Mouse (Mus musculus) spleen, postnatal 14 days (tissue): ENCODE data around the gene Kctd19.

Experiments used
- DNase-seq, 2 experiments: peaks; one replicate each; pipeline ENCODE4 v3.0.0; 2021 to 2022; ENCODE audit warnings: low spot score in 2 of 2

The Kctd19 gene

DNA sequence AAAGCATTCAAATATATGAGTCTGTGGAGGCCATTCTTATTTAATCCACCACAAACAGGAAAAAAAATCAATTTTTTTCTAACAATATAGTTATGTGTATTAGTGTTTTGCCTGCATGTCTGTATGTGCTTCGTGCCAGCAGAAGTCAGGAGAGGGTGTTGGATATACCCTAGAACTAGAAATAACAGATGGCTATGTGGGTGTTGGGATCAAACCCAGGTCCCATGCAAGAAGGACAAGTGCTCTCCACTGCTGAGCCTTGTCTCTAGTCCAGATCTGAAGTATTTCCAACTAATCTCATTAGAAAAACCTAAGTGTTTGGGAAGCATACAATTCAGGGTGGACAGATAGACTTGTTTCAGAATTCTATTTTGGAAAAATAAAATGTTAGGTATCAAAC, 8.7 kb upstream of the Kctd19 start:
- no peak for DNase-seq

DNA sequence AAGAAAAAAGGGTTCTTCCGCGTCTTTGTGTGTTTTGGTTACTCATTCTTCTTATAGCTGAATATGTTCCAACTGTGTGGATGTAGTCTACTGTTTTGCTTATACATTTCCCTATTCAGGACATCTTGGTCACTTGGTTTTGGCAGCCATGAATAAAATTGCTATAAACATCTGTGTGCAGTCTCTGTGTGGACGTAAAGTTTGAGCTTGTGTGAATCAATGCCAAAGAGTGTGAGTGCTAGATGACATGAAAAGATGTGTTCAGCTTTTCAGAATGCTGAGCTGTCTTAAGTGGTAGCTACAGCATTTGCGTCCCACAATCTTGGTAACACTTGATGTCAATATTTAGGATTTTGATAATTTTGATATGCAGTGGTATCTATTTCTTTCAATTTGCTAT, 6.5 kb upstream of the Kctd19 start:
- DNase-seq: no peak

DNA sequence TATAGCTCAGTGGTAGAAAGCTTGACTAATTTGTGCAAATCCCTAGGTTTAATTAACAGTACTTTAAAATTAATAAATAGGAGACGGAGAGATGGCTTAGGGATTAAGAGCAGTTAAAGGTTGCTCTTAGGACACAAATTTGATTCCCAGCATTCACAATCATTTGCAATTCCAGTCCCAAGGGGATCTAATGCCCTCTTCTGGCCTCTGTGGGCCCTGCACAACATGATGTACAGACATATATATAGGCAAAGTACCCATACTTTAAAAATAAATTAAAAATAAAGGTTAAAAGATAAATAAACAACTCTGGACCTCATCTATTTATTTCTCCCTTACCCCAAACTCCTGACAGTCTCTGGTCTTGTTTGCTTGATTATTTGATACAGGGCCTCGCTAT, 5.7 kb upstream of the Kctd19 start:
- DNase-seq: no peak

DNA sequence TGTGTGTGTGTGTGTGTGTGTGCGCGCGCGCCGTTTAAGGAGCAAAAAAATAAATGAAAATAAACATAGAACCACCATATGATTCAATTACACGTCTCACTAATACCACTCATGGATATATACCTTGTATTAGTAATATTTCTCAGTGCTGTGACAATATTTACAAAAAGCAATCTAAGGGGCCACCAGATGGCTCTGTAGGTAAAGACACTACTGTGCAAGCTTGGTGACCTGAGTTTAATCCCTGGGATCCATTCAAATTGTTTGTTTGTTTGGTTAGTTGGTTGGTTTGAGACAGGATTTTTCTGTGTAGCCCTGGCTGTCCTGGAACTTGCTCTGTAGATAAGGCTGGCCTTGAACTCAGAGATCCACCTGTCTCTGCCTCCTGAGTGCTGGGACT, 3.4 kb downstream of the Kctd19 start:
- DNase-seq: no peak

DNA sequence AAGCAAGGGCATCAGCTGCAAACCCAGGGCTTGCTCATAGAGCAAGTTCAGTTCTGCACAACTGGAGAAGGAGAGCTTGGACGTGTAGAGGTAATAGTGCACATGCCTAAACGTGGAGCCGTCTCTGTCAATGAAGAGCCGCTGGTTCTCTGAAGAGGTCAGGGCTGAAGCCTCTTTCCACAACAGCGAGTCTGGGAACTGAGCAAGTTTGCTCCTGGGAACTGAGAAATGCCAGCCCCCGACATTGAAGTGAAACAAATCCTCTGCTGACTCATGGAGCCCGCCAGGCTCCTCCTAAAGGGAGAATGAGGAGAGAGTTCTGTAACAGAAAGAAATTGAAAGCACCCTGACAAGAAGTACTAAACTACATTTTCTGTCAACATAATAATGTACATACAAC, 5.0 kb downstream of the Kctd19 start:
- DNase-seq: no peak

DNA sequence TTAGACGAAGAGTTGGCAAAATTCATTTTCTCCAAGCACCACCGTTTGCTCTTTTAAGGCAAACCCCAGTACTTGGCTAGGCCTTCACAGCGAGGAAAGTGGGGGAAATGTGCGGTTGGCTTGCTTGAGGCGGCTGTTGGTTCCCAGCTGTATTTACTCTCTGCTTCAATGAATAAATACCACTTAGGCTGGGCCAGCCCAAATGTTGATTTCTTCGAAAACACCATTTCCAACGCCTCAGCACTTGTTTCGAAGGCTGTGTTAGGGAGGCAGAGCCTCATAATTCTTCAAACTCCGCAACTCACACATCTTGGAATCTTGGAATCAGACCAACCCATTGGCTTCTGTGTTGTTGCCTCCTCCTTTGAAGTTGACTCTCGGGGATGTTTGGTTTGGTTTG, 6.9 kb downstream of the Kctd19 start:
- no peak for DNase-seq

DNA sequence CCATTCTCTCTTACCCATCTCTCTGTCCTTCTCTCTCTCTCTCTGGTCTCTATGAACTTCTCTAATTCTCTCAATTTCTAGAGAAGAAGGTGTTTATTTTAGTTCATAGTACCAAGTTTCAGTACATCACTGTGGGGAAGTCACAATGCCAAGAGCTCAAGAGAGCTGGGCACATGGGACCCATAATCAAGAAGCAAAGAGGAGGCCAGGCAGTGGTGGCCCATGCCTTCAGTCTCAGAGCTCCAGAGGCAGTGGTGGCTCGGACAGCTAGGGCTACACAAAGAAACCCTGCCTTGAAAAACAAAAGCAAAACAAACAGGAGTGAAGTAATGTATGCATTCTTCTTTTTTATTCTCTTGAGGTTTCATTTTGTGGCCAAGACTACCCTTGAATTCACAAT, 8.8 kb downstream of the Kctd19 start:
- DNase-seq: no peak

DNA sequence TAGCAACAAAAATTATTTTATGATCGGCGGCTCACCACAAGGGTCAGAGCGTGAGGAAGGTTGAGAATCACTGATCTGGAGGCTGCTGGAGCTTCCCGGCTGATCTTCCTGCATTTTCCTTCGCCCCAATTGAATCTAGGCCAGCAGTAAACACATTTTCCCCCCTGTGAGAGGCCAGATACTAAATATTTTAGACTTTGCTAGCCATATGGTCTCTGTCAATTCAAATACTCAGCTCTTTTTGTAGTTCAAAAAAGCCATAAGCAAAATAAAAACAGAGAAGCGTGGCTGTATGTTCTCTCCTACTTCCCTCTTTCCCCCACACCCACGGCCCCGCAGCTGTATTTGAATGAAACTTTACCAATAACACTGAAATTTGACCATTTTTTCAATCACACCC, 9.8 kb downstream of the Kctd19 start:
- no peak for DNase-seq

DNA sequence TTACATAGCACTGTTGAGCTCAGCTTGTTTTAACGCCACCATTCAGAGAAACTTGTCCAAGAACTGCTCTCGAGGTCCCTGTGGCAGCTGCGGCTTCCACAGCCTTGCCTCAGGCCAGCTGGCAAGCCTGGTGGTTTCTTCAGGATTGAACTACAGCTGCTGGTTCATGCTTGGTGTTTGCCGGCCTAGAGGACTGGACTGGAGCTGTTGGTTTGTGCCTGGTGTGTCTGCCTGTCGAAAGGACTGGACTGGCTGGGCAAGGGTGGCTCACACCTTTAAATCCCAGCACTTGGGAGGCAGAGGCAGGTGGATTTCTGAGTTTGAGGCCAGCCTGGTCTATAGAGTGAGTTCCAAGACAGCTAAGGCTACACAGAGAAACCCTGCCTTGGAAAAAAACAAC, 13.3 kb downstream of the Kctd19 start:
- no peak for DNase-seq

DNA sequence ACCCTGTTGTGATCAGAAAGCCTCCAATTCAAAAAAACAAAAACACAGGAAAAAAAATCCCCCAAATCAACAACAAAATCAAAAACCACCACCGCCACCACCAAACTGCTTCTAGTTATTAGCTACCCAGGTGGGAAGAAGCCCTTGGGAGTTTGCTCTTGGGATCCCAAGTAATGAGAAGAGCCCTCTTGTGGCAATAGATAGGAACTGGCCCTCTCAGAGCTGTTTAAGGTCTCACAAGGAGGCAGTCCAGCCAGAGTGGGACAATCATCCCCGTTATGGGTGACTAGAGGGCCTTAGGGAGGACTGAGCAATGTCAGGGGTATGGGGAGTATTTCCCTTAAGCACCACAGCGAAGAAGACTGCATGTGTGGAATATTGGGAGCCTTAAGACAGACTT, 15.6 kb downstream of the Kctd19 start:
- DNase-seq: peak in 1 of 2 experiments; percentile 19

DNA sequence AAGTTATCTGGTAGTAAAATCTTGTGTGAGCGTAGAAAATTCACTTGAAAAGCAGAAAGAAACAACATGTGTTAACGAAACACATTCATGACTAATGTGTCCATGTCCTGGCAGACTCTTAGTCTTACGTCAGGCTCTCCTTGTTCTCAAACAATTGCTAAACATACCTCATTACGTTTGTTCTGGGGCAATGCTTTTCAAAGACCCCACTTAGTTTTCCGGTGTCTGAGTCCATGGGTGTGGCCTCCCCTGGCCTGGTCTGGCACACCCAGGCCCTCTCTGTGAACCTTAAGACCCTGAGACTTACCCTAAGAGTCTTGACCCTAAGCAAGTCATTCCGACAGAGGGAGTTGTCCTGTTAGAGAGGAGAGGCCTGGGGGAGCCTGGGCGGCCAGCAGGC, 19.4 kb downstream of the Kctd19 start:
- no peak for DNase-seq

DNA sequence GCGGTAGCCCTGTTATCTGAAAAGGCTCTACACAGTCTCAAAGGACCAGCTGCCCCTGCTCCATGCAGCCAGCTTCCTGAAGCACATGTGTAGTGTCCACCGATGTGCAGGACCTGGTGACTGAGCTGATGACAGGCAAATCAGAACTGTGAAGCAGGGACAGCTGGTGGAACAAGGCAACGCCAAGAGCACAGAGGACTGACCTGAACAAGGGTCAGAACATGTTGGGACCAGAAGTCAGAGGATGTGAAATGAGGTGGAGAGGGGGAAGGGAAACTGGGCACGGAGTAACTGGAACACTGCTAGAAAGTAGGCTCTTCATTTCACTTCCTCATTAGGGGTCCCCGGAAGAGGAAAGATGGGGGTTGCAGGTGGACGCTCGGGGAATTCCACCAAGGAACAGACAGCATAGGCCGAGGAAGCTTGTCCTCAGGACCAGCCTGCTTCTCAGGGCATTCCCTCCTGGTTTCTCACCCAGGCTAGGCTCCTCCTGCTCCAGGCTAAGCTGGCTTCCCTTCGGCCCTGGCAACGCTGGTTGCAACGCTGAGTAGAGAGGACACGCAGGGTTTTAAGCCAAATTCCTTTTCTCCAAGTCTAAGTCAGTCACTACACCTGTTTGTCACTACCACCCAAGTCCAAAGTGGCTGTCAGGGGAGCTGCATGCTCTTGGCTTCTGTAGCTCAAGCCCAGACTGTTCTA, 20.1 kb downstream of the Kctd19 start:
- DNase-seq: no peak

DNA sequence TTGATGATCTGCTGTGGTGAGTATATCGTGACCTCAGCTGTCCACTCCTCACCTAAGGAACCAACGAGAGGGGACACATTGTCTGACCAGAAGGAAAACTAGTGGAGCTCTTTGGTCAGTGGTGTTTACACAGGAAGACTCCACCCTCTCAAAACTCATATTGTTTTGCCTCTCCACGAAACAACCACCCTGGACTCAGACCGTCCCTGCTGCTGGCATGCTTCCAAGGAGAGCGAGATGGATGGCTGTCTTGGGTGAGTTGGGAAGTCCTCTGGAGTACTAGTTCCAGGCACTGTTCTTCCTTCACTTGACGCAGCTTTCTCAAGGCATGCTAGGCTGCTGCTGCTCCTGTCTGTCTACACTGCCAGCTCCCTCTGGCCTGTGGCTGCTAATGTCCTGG, 24.2 kb downstream of the Kctd19 start:
- DNase-seq: no peak

DNA sequence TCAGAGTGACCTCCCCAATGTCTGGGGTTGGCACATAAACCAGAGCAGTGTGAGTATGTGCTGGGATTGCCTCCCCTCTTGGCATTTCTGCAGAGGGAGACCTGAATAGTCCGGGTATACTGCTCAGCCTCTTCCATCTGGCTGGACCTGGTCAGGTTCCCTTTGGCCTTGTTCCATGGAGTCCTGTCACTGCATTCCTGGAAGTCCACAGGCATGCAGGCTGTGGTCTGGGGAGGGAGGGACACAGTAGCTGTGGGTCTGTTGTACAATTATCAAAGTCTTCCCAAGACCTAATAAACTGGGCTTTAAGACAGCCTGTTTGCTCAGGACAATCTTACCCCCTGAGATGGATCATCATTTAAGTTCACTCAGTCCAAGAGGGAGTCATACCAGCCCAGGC, 26.2 kb downstream of the Kctd19 start:
- no peak for DNase-seq

DNA sequence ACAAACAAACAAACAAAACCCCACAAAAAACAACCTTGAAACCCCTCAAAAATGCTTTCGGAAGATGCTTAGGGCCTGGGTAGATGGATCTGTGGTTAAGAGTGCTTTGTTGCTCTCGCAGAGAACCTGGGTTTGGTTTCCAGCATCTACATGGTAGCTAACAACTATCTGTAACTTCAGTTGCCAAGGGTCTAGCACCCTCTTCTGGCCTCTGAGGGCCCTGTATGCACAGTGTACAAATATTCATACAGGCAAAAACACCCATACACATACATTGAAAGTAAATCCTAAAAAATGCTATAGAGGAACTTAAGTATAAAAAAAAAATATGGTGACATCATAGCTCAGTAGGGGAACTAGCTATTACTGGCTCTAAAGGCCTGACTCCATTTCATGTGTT, 29.2 kb downstream of the Kctd19 start:
- no peak for DNase-seq

DNA sequence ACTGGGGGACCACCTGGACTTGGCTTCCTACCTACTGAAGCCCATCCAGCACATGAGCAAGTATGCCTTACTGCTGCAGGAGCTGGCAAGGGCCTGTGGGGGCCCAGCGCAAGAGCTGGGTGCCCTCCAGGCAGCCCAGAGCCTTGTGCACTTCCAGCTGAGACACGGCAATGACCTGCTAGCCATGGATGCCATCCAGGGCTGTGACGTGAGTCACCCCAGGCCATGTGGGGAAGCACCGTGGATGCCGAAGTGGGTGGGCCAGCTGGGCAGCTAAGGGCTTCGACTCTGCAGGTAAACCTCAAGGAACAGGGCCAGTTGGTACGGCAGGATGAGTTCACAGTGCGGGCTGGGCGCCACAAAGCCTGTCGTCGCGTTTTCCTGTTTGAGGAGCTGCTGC, 33.0 kb downstream of the Kctd19 start:
- DNase-seq: no peak

DNA sequence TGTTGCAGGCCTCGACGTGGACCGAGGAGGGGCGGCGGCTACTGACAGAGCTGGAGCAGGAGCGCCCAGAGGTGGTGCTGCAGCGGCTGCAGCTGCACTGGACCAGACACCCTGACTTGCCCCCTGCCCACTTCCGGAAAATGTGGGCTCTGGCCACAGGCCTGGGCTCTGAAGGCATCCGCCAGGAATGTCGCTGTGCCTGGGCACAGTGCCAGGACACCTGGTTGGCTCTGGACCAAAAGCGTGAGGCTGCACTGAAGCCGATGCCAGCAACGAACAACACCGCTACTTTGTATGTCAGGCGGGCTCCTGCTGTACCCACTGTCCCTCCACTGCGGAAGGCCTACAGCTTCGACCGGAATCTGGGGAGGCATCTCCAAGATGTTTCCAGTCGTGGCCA, 34.6 kb downstream of the Kctd19 start:
- DNase-seq: no peak

DNA sequence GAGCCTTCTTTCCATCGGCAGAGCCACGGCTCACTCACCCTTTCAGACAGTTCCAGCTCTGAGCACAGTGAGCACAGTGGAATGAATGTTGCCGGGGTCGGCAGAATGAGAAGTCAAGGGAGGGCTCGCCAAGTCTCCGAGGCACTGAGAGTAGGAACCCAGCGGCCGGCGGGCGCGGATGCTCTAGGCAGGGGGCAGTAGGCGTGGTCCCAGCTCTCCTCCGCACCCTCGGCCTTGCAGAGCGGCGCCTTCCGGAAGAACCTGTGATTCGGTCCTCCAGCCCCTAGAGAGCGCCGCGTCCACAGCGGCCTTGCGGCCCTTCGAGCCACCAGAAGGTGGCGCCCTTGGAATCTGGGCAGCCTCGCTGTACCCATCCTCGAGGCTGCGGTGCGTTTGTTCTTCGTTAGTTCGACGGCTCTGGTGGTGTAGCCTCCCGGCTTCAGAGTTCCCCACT, 38.8 kb downstream of the Kctd19 start:
- no peak for DNase-seq

DNA sequence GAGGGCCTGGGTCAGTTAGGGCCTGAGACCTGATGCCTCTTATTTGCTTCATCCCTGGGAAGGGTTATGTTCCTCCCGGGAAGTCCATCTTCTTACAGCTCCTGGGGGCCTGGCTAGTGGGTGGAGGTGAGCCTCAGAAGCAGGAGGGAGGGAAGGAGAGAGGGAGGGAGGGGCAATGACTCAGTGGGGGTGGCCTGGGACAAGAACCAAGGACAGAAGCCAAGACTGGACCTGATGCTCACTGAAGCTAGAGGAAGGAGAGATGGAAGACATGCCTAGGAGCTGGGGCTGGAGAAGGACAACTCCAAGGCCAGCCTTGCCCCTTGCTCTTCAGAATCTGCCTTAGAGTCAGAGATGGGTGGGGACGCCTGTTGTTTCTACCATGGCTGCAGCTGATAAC, 40.3 kb downstream of the Kctd19 start, which contains the start of gene Plekhg4:
TSS of gene Plekhg4 (plus strand) at position 243 of the 400 bp plus-strand sequence.
- no peak for DNase-seq

DNA sequence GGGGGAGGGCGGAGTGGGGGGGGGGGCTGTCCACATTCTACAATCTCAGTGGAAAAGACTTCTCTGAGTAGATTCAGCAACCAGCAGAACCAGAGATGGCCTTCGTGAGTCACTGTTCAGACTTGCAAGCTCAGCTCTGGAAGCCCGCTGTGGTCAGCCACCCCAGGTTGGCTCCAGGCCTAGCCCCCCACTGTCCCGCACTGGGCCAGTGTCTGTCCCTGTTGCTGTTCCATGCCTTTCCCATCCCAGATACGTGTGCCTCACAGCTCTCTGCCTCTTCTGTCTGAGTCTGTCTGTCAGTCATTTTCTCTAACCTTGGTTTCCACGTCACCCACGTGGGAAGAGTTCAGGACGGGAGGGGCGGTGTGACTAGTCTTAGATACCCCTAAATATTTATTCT, 40.8 kb downstream of the Kctd19 start:
- no peak for DNase-seq

DNA sequence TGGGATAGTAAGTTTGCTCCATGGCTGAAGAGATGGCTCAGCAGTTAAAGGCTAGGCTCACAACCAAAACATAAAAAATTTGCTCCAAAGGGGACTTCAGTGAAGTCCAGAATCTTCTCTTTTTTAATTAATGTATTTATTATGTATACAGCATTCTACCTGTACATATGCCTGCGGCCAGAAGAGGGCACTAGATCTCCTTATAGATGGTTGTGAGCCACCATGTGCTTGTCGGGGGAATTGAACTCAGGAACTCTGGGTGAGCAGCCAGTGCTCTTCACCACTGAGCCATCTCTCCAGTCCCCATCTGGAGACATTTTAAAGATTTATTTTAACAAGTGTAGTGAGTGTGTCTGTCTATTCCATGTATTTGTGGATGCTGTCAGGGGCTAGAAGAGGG, 46.2 kb downstream of the Kctd19 start:
- DNase-seq: no peak

DNA sequence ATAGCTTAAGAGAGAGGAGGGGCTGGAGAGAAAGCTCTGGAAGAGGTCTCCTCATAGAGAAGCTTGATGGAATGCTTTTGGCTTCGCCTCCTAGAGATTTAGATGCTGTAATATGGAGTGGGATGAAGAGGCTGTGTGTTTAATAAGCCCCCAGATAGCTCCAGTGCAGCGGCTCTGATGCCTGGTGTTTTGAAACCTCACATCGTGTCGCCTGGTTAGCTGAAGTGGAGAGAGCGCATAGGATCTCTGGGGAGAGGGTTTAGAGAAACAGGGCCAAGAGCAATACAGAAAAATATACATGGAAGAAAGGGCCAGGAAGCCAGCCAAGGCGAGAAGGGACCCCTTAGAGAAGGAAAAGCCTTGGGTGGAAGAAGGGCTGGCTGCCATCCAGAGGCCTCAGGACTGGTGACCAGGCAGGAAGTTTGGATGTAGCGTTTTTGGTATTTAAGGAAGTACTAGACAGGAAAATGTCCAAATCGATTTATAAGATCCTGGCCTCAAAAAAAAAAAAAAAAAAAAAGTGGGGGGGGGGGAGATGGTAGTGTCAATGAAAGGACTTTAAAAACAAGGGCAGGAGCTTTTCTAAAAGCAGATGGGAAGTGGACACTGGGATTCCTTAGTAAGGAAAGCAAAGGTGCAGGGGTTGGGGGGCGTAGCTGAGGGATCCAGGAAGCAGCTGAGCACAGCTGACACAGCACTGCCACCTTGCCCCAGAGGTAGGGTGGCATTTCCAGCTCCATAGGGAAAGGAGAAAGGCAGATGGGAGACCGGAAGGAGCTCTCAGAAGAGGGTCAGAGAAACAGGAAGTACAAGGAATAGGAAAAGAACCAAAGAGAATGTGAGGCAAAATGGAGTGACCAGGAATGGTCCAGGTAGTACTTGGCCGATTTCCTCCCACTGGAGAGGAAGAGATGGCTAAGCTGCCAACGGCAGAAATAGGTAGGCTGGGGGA, 51.3 kb downstream of the Kctd19 start:
- no peak for DNase-seq

DNA sequence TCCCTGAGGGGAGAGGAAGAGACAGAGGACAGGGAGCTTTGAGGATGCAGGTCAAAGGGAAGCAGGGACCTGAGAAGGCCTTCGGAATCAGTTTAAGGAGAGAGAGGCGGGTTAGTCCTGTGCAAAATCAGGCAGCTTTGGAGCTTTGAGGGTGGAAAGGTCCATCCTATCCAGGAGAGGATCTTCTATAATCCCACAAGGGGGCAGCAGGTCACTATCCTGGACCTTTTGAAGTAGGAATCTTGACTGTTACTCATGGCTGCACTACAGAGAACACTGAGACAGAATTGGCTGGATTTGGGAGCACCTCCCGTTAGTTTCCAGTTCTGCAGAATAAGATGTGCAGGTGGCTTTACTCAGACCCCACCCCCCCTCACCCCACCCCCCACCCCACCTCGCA, 53.7 kb downstream of the Kctd19 start:
- DNase-seq: no peak
